Mouse (Mus musculus): ENCODE measurements around the gene Ccdc34. TPM values are rescaled to one million over a fixed set of nuclear protein-coding genes. Genes with fewer than 3 reads are reported as not detected.

Ccdc34 gene
- polyA plus RNA-seq (2011; ENCODE audit: insufficient read depth, insufficient read length, low read depth, missing spikeins) = 40.9 and 45.9 TPM in 2 replicates

GRCm38 (mm10) chr2:110017616-110018505 is at the start of gene Ccdc34:
Ccdc34 (plus strand) TSS chr2:110017817.
- peak within 1 kb of the TSS; percentile 78 for H3K9ac ChIP-seq (ENCODE audit: low read depth, poor library complexity, severe bottlenecking)
- no peak within 1 kb of the TSS for H3K27ac ChIP-seq (ENCODE audit: insufficient read depth, low read length)
- H3K4me3 ChIP-seq (ENCODE audit: low read depth, low read length) = peak within 1 kb of the TSS; percentile 99
- H3K27me3 ChIP-seq (ENCODE audit: control insufficient read depth, insufficient read depth, low read length, poor library complexity, severe bottlenecking) = no peaks in the 10 kb centered on the region
- TF ChIP-seq EP300 (IDR thresholded peaks at IDR 0.05; ENCODE audit: insufficient read depth, low read depth, low read length) = no peak
- no peak for TF ChIP-seq CTCF (IDR thresholded peaks at IDR 0.05; ENCODE audit: low read depth, low read length)
- no peak for TF ChIP-seq POLR2A (IDR thresholded peaks at IDR 0.05; ENCODE audit: insufficient read depth, low read length)
- H3K36me3 ChIP-seq (ENCODE audit: control insufficient read depth, insufficient read depth, low read length, poor library complexity, severe bottlenecking) = peaks cover 10% of the 10 kb centered on the region
- H3K4me1 ChIP-seq (ENCODE audit: control insufficient read depth, insufficient read depth, low read length) = no peaks in the 10 kb centered on the region
- H3K9me3 ChIP-seq (replicated peaks; ENCODE audit: control insufficient read depth, insufficient read depth, low read length, poor library complexity, severe bottlenecking) = no peaks in the 10 kb centered on the region

GRCm38 (mm10) chr2:109969381-109969780 is 48.2 kb upstream of the Ccdc34 start:
- TF ChIP-seq POLR2A (IDR thresholded peaks at IDR 0.05; ENCODE audit: insufficient read depth, low read length) (no peak), CTCF (IDR thresholded peaks at IDR 0.05; ENCODE audit: low read depth, low read length) (no peak), EP300 (IDR thresholded peaks at IDR 0.05; ENCODE audit: insufficient read depth, low read depth, low read length) (no peak)
- Histone ChIP-seq H3K9me3 (replicated peaks; ENCODE audit: control insufficient read depth, insufficient read depth, low read length, poor library complexity, severe bottlenecking) (no peaks in the 10 kb centered on the region), H3K4me3 (ENCODE audit: low read depth, low read length) (no peak overlapping the region), H3K27me3 (ENCODE audit: control insufficient read depth, insufficient read depth, low read length, poor library complexity, severe bottlenecking) (no peaks in the 10 kb centered on the region), H3K36me3 (ENCODE audit: control insufficient read depth, insufficient read depth, low read length, poor library complexity, severe bottlenecking) (no peaks in the 10 kb centered on the region), H3K9ac (ENCODE audit: low read depth, poor library complexity, severe bottlenecking) (no peak overlapping the region), H3K27ac (ENCODE audit: insufficient read depth, low read length) (no peak overlapping the region), H3K4me1 (ENCODE audit: control insufficient read depth, insufficient read depth, low read length) (no peaks in the 10 kb centered on the region)

- Histone ChIP-seq H3K4me1 (ENCODE audit: control insufficient read depth, insufficient read depth, low read length) (no peaks in the 10 kb centered on the region), H3K9ac (ENCODE audit: low read depth, poor library complexity, severe bottlenecking) (no peak overlapping the region), H3K27ac (ENCODE audit: insufficient read depth, low read length) (no peak overlapping the region), H3K9me3 (replicated peaks; ENCODE audit: control insufficient read depth, insufficient read depth, low read length, poor library complexity, severe bottlenecking) (no peaks in the 10 kb centered on the region), H3K27me3 (ENCODE audit: control insufficient read depth, insufficient read depth, low read length, poor library complexity, severe bottlenecking) (no peaks in the 10 kb centered on the region), H3K4me3 (ENCODE audit: low read depth, low read length) (no peak overlapping the region), H3K36me3 (ENCODE audit: control insufficient read depth, insufficient read depth, low read length, poor library complexity, severe bottlenecking) (peaks cover under 1% of the 10 kb centered on the region; the same call in 1 of the 2 replicates)
- TF ChIP-seq CTCF (IDR thresholded peaks at IDR 0.05; ENCODE audit: low read depth, low read length) = no peak
- TF ChIP-seq POLR2A (IDR thresholded peaks at IDR 0.05; ENCODE audit: insufficient read depth, low read length) = no peak
- no peak for TF ChIP-seq EP300 (IDR thresholded peaks at IDR 0.05; ENCODE audit: insufficient read depth, low read depth, low read length)
Measured at GRCm38 (mm10) chr2:109969926-109970532, 47.6 kb upstream of the Ccdc34 start.

GRCm38 (mm10) chr2:109970744-109971410 is 46.7 kb upstream of the Ccdc34 start:
- Histone ChIP-seq H3K36me3 (ENCODE audit: control insufficient read depth, insufficient read depth, low read length, poor library complexity, severe bottlenecking) (peaks cover 2% of the 10 kb centered on the region; the same call in 1 of the 2 replicates), H3K27me3 (ENCODE audit: control insufficient read depth, insufficient read depth, low read length, poor library complexity, severe bottlenecking) (no peaks in the 10 kb centered on the region), H3K4me1 (ENCODE audit: control insufficient read depth, insufficient read depth, low read length) (no peaks in the 10 kb centered on the region), H3K9ac (ENCODE audit: low read depth, poor library complexity, severe bottlenecking) (no peak overlapping the region), H3K9me3 (replicated peaks; ENCODE audit: control insufficient read depth, insufficient read depth, low read length, poor library complexity, severe bottlenecking) (no peaks in the 10 kb centered on the region), H3K4me3 (ENCODE audit: low read depth, low read length) (no peak overlapping the region), H3K27ac (ENCODE audit: insufficient read depth, low read length) (no peak overlapping the region)
- TF ChIP-seq EP300 (IDR thresholded peaks at IDR 0.05; ENCODE audit: insufficient read depth, low read depth, low read length) = no peak
- TF ChIP-seq POLR2A (IDR thresholded peaks at IDR 0.05; ENCODE audit: insufficient read depth, low read length) = no peak
- TF ChIP-seq CTCF (IDR thresholded peaks at IDR 0.05; ENCODE audit: low read depth, low read length) = no peak

GRCm38 (mm10) chr2:109972310-109972709 is 45.3 kb upstream of the Ccdc34 start:
- peaks cover under 1% of the 10 kb centered on the region for H3K4me1 ChIP-seq (ENCODE audit: control insufficient read depth, insufficient read depth, low read length)
- no peak overlapping the region for H3K9ac ChIP-seq (ENCODE audit: low read depth, poor library complexity, severe bottlenecking)
- H3K9me3 ChIP-seq (replicated peaks; ENCODE audit: control insufficient read depth, insufficient read depth, low read length, poor library complexity, severe bottlenecking) = no peaks in the 10 kb centered on the region
- H3K4me3 ChIP-seq (ENCODE audit: low read depth, low read length) = no peak overlapping the region
- no peak for TF ChIP-seq EP300 (IDR thresholded peaks at IDR 0.05; ENCODE audit: insufficient read depth, low read depth, low read length)
- no peak for TF ChIP-seq CTCF (IDR thresholded peaks at IDR 0.05; ENCODE audit: low read depth, low read length)
- no peak for TF ChIP-seq POLR2A (IDR thresholded peaks at IDR 0.05; ENCODE audit: insufficient read depth, low read length)
- H3K27me3 ChIP-seq (ENCODE audit: control insufficient read depth, insufficient read depth, low read length, poor library complexity, severe bottlenecking) = no peaks in the 10 kb centered on the region
- H3K27ac ChIP-seq (ENCODE audit: insufficient read depth, low read length) = no peak overlapping the region
- peaks cover 3% of the 10 kb centered on the region for H3K36me3 ChIP-seq (ENCODE audit: control insufficient read depth, insufficient read depth, low read length, poor library complexity, severe bottlenecking)

Measured in ES-Bruce4 (cell line).